Mouse (Mus musculus): ENCODE measurements around the gene Adamtsl1.

DNA sequence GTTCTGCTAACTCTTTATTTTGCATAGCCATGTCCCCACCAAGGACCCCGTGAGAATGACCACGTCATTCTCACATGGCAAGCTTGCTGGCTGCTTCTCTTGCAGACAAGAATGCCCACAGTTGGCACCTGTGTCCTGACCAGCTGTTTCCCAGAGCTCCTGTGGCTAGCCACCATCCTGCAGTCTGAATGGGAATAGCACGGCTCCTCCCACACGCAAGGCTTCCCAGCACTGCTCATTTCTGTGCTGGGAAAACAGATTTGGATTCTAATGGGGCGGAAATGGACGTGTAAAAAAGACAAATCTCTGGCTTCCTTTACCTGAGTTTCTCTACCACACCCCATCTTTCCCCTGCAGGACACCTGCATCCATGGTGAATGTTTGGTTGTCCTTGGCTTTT lies 531.9 kb downstream of the Adamtsl1 start:
- no peak for TF ChIP-seq CTCF (IDR thresholded peaks at IDR 0.05; ENCODE audit: control insufficient read depth, insufficient read depth, insufficient read length)
- no peak for TF ChIP-seq MYOG (IDR thresholded peaks at IDR 0.05; ENCODE audit: control insufficient read depth, extremely low read depth, insufficient read length)
